Mouse (Mus musculus): Measurements from ENCODE around the gene Olfr1305.

Gene Olfr1305
- long read RNA-seq, experiment 1 = 0 reads
- long read RNA-seq, experiment 2 = 0 reads

- intact Hi-C loops (cut with DNase I) = no loop called here
Observed at GRCm38 (mm10) chr2:111877049-111877448, at the start of gene Olfr1305. TSS of gene Olfr1305 (minus strand) at chr2:111877149.

DNA sequence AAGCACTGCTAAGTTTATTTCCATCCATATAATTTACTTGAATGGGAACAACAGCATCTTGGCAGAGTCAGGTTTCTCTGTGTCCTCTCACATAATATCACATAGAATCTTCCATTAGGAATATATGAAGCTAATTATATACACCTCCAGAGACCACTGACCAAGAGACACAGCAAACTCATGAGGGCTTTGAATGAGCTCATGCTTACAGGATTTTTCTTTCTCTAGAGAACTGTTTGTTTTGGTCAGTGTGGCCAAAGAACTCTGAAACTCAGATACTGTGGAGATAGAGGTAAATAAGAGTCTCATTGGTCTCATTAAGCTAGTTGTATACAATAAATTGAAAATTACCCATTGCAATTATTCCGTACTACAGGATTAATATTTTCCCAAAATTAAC, 39.2 kb upstream of the Olfr1305 start, which contains the start of gene Olfr1306:
Gene Olfr1306 (minus strand): TSS at position 101 of the 400 bp plus-strand sequence.
- intact Hi-C loops (cut with DNase I) = no loop called here

- intact Hi-C loops (cut with DNase I) = no loop called here
Observed at GRCm38 (mm10) chr2:111820240-111820639, 56.7 kb downstream of the Olfr1305 start, which contains the start of gene Olfr1303. TSS of gene Olfr1303 (minus strand) at chr2:111820340.
